ENCODE assay signal across 8 mouse cellular contexts in the genomic region with DNA sequence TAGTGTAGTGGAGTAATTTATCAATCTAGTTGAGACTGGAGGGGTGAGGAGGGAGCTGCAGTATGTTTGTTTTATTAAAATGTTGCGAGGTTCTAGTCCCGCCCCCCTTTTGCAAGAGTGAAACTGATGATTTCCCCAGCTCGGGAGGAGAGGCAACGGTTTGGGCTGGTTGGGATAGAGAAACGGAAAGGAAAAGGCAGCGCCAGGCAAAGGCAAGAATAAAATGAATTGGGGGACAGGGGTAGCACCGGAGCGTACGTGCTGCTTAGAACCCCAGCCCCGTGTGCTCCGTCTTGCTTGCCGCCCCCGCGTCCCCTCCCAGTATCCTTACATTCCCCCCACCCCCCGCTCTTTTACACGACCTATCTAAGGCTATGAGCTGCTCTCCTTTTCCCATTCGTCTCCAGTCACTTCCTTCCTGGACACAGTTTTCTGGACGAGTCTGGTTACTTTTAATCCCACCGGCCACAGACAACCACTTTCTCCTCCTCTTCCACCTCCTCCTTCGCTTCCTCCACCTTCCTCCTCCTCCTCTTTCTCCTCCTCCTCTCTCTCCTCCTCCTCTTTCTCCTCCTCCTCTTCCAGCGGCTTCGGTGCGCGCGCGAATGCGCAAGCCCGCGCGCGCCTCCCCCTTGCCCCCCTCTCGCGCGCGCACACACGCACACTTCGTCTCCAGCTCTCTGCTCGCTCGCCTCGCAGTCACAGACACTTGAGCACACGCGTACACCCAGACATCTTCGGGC. TPM values are rescaled to one million over a fixed set of nuclear protein-coding genes. Genes with fewer than 3 reads are reported as not detected.
A peak's percentile ranks its signal among the peaks of the same experiment; 100 is the strongest.
DNase-seq lines count a peak whose midpoint lies in the region; ATAC-seq and TF ChIP-seq lines count a peak whose summit lies in the region.

No protein-coding gene starts in this region.

- peak overlapping the region; percentile 82 for H3K4me2 ChIP-seq in forebrain, embryonic 13.5 days
- peak overlapping the region; percentile 67 for H3K4me2 ChIP-seq in heart, postnatal 0 days (ENCODE audit: low read depth, low read length)
- H3K4me2 ChIP-seq in neural tube, embryonic 14.5 days (ENCODE audit: low read depth, low read length) = peak overlapping the region; percentile 90

- peaks cover 10% of the 10 kb centered on the region; the same call in 1 of the 2 replicates for H3K4me1 ChIP-seq in forebrain, embryonic 13.5 days
- 0 out of 2 replicates have a peak, but pooled peaks cover 1% of the 10 kb centered on the region for H3K4me1 ChIP-seq in heart, postnatal 0 days (ENCODE audit: control insufficient read depth, insufficient read depth)
- no peaks in the 10 kb centered on the region for H3K4me1 ChIP-seq in neural tube, embryonic 14.5 days (ENCODE audit: control insufficient read depth, insufficient read depth, low read length)

- H3K27me3 ChIP-seq in forebrain, embryonic 13.5 days = peaks cover 3% of the 10 kb centered on the region; the same call in 1 of the 2 replicates
- H3K27me3 ChIP-seq in heart, postnatal 0 days (ENCODE audit: control insufficient read depth, insufficient read depth, low read length) = no peaks in the 10 kb centered on the region
- no peaks in the 10 kb centered on the region for H3K27me3 ChIP-seq in neural tube, embryonic 14.5 days (ENCODE audit: control insufficient read depth, insufficient read depth, low read length)

- H3K9me3 ChIP-seq in forebrain, embryonic 13.5 days (replicated peaks) = no peaks in the 10 kb centered on the region
- H3K9me3 ChIP-seq in heart, postnatal 0 days (replicated peaks; ENCODE audit: control insufficient read depth, low read length) = no peaks in the 10 kb centered on the region
- H3K9me3 ChIP-seq in neural tube, embryonic 14.5 days (ENCODE audit: control insufficient read depth, low read length) = no peaks in the 10 kb centered on the region

- DNase-seq in B cell, adult 2 months = peak; percentile 62 to 69
- peak; percentile 66 for DNase-seq in c-Kit-positive CD71-negative TER-119-negative erythroid progenitor cells, embryonic 14.5 days (ENCODE audit: low read depth)
- DNase-seq in heart, postnatal 0 days (ENCODE audit: low spot score) = peak; percentile 90
- peak; percentile 48 to 70 for DNase-seq in kidney, postnatal 36 days
- peak; percentile 61 to 69 for DNase-seq in lung, adult 18-20 months
- DNase-seq in testis, postnatal 10 days (ENCODE audit: low spot score) = peak; percentile 85

- peak; percentile 86 for ATAC-seq in forebrain, embryonic 13.5 days
- peak; percentile 85 for ATAC-seq in heart, postnatal 0 days (ENCODE audit: insufficient read depth, low read depth)
- ATAC-seq in neural tube, embryonic 14.5 days (ENCODE audit: low read depth) = peak; percentile 87

- no peaks in the 10 kb centered on the region for H3K36me3 ChIP-seq in forebrain, embryonic 13.5 days (ENCODE audit: poor library complexity, severe bottlenecking)
- no peaks in the 10 kb centered on the region for H3K36me3 ChIP-seq in heart, postnatal 0 days (replicated peaks; ENCODE audit: control insufficient read depth, insufficient read depth, low read length)
- no peaks in the 10 kb centered on the region for H3K36me3 ChIP-seq in neural tube, embryonic 14.5 days (ENCODE audit: control insufficient read depth, insufficient read depth, low read length)

- no peak for TF ChIP-seq EP300 in heart, postnatal 0 days (IDR thresholded peaks at IDR 0.05; ENCODE audit: low read depth)

- H3K9ac ChIP-seq in forebrain, embryonic 13.5 days = peak overlapping the region; percentile 70
- H3K9ac ChIP-seq in heart, postnatal 0 days (replicated peaks; ENCODE audit: low read depth, low read length) = peak overlapping the region; percentile 81
- peak overlapping the region; percentile 62 for H3K9ac ChIP-seq in neural tube, embryonic 14.5 days (replicated peaks; ENCODE audit: low read depth, low read length)

- under 1% methylated on average over 40 of the region's 43 CpGs for WGBS in forebrain, embryonic 13.5 days
- under 1% methylated on average over 43 of the region's 43 CpGs for WGBS in heart, postnatal 0 days
- 2% methylated on average over 38 of the region's 43 CpGs for WGBS in neural tube, embryonic 14.5 days

- peak overlapping the region; percentile 79 for H3K27ac ChIP-seq in forebrain, embryonic 13.5 days
- H3K27ac ChIP-seq in heart, postnatal 0 days (ENCODE audit: low read depth) = peak overlapping the region; percentile 99
- H3K27ac ChIP-seq in neural tube, embryonic 14.5 days (ENCODE audit: low read depth, low read length) = peak overlapping the region; percentile 73

- H3K4me3 ChIP-seq in forebrain, embryonic 13.5 days = peak overlapping the region; percentile 66
- H3K4me3 ChIP-seq in heart, postnatal 0 days (ENCODE audit: low read depth, low read length) = peak overlapping the region; percentile 84
- peak overlapping the region; percentile 59 for H3K4me3 ChIP-seq in neural tube, embryonic 14.5 days (ENCODE audit: low read depth, low read length)

- no peak for TF ChIP-seq CTCF in heart, postnatal 0 days (IDR thresholded peaks at IDR 0.05; ENCODE audit: low read depth)

RNA-seq across cellular contexts. Expression of a gene that starts 20.5 kb away (rescaled TPM):
- 58.2 and 60.4 TPM in 2 replicates for polyA plus RNA-seq in forebrain, embryonic 13.5 days (2015; fragmentation: Nextera tagmentation; extraction: Ambion mirVana)
- 66.9 and 69.0 TPM in 2 replicates for total RNA-seq in heart, postnatal 0 days (2014; rRNA removed; ENCODE audit: low replicate concordance)
- 81.9 and 84.3 TPM in 2 replicates for polyA plus RNA-seq in heart, postnatal 0 days (2015; fragmentation: Nextera tagmentation; extraction: Ambion mirVana)
- 32.4 and 37.4 TPM in 2 replicates for polyA plus RNA-seq in neural tube, embryonic 14.5 days (2014; fragmentation: Nextera tagmentation; extraction: Ambion mirVana)

Comparison
In these comparisons a context has a peak if more than half of its experiments do, and no peak if none do; other contexts are left out.
1. Peak in every context shown above with its lines: DNase-seq, ATAC-seq, H3K4me3 ChIP-seq and H3K27ac ChIP-seq.